19 mouse cellular contexts compared by ENCODE assay signal in genomic region chrX:100688033-100688370, GRCm38 (mm10). TPM values are rescaled to one million over a fixed set of nuclear protein-coding genes. Genes with fewer than 3 reads are reported as not detected.
"Had no signal": no experiment of that assay in that cellular context is flagged by ENCODE, and none has a peak within 500 bp of the region (broad histone marks: within the 10 kb centered on the region; RNA-seq: fewer than 3 reads in every experiment).

No protein-coding gene starts in this region.

- H3K4me3 ChIP-seq: intestine, embryonic 15.5 days; left cerebral cortex, adult 2 months; limb, embryonic 12.5 days; limb, embryonic 15.5 days; liver, embryonic 15.5 days; midbrain, embryonic 12.5 days; midbrain, embryonic 15.5 days; neural tube, embryonic 12.5 days; neural tube, embryonic 15.5 days had no signal

- H3K27me3 ChIP-seq: intestine, embryonic 15.5 days; liver, embryonic 15.5 days; neural tube, embryonic 12.5 days had no signal

- H3K9me3 ChIP-seq: intestine, embryonic 15.5 days; limb, embryonic 12.5 days; limb, embryonic 15.5 days; liver, embryonic 15.5 days; midbrain, embryonic 12.5 days; midbrain, embryonic 15.5 days; neural tube, embryonic 12.5 days; neural tube, embryonic 15.5 days had no signal

- ATAC-seq: intestine, embryonic 15.5 days; midbrain, embryonic 15.5 days had no signal

- H3K4me2 ChIP-seq: intestine, embryonic 15.5 days; limb, embryonic 12.5 days; limb, embryonic 15.5 days; liver, embryonic 11.5 days; liver, embryonic 15.5 days; lung, embryonic 14.5 days; midbrain, embryonic 12.5 days; midbrain, embryonic 15.5 days; neural tube, embryonic 12.5 days; neural tube, embryonic 15.5 days had no signal

- DNase-seq: kidney, adult 18-20 months; kidney, postnatal 10 days; kidney, postnatal 36 days; layer of hippocampus, postnatal 36 days; left cerebral cortex, postnatal 4 days; right cerebral cortex, postnatal 4 days; thymus, postnatal 25 days had no signal

- H3K36me3 ChIP-seq: intestine, embryonic 15.5 days; limb, embryonic 15.5 days; midbrain, embryonic 15.5 days; neural tube, embryonic 12.5 days; neural tube, embryonic 15.5 days had no signal

- H3K4me1 ChIP-seq: intestine, embryonic 15.5 days; limb, embryonic 12.5 days; limb, embryonic 15.5 days; liver, embryonic 15.5 days; midbrain, embryonic 12.5 days; midbrain, embryonic 15.5 days; neural tube, embryonic 12.5 days; neural tube, embryonic 15.5 days had no signal

- H3K9ac ChIP-seq: intestine, embryonic 15.5 days; limb, embryonic 12.5 days; limb, embryonic 15.5 days; liver, embryonic 15.5 days; lung, embryonic 14.5 days; midbrain, embryonic 12.5 days; midbrain, embryonic 15.5 days; neural tube, embryonic 12.5 days; neural tube, embryonic 15.5 days had no signal

- H3K27ac ChIP-seq: intestine, embryonic 15.5 days; left cerebral cortex, adult 2 months; limb, embryonic 12.5 days; limb, embryonic 15.5 days; liver, embryonic 15.5 days; macrophage; midbrain, embryonic 12.5 days; midbrain, embryonic 15.5 days; neural tube, embryonic 12.5 days; neural tube, embryonic 15.5 days had no signal

RNA-seq across cellular contexts. Expression of gene Gdpd2, which starts 41.7 kb away (rescaled TPM):
- polyA plus RNA-seq: macrophage had no signal
